8 mouse cellular contexts compared by ENCODE assay signal in genomic region chr13:64152671-64153082, GRCm38 (mm10). TPM values are rescaled to one million over a fixed set of nuclear protein-coding genes. Genes with fewer than 3 reads are reported as not detected.
DNase-seq lines count a peak whose midpoint lies in the region; ATAC-seq and TF ChIP-seq lines count a peak whose summit lies in the region.

No protein-coding gene starts in this region.

- H3K27ac ChIP-seq in heart, embryonic 15.5 days: peak overlapping the region; percentile 95
- H3K27ac ChIP-seq in ES-E14 (ENCODE audit: insufficient read depth, low read depth, low read length, poor library complexity, severe bottlenecking): peak overlapping the region; percentile 96
- peak overlapping the region; percentile 93 for H3K27ac ChIP-seq in forebrain, embryonic 11.5 days (ENCODE audit: low read depth, low read length)
- peak overlapping the region; percentile 48; the same call in 1 of the 2 replicates for H3K27ac ChIP-seq in midbrain, embryonic 16.5 days (ENCODE audit: low read length)

- H3K9ac ChIP-seq in heart, embryonic 15.5 days: peak overlapping the region; percentile 91
- H3K9ac ChIP-seq in ES-E14 (ENCODE audit: insufficient read depth, low read depth, low read length, poor library complexity, severe bottlenecking): peak overlapping the region; percentile 93
- H3K9ac ChIP-seq in forebrain, embryonic 11.5 days (ENCODE audit: low read length): peak overlapping the region; percentile 92
- H3K9ac ChIP-seq in midbrain, embryonic 16.5 days (ENCODE audit: low read depth, low read length): peak overlapping the region; percentile 59

- no peaks in the 10 kb centered on the region for H3K36me3 ChIP-seq in heart, embryonic 15.5 days
- H3K36me3 ChIP-seq in ES-E14 (ENCODE audit: control insufficient read depth, insufficient read depth, low read length, poor library complexity, severe bottlenecking): peaks cover 3% of the 10 kb centered on the region; the same call in 1 of the 2 replicates
- no peaks in the 10 kb centered on the region for H3K36me3 ChIP-seq in forebrain, embryonic 11.5 days (ENCODE audit: control insufficient read depth, insufficient read depth, low read length)
- H3K36me3 ChIP-seq in midbrain, embryonic 16.5 days (ENCODE audit: control insufficient read depth, insufficient read depth, low read length): no peaks in the 10 kb centered on the region

- H3K27me3 ChIP-seq in heart, embryonic 15.5 days: no peaks in the 10 kb centered on the region
- H3K27me3 ChIP-seq in forebrain, embryonic 11.5 days (ENCODE audit: control insufficient read depth, insufficient read depth, low read length): no peaks in the 10 kb centered on the region; the same call in 1 of the 2 replicates
- H3K27me3 ChIP-seq in midbrain, embryonic 16.5 days (ENCODE audit: control insufficient read depth, insufficient read depth, low read depth, low read length): no peaks in the 10 kb centered on the region

- no peaks in the 10 kb centered on the region for H3K9me3 ChIP-seq in heart, embryonic 15.5 days (replicated peaks)
- H3K9me3 ChIP-seq in ES-E14 (ENCODE audit: control insufficient read depth, insufficient read depth, low read depth, low read length): no peaks in the 10 kb centered on the region
- H3K9me3 ChIP-seq in forebrain, embryonic 11.5 days (ENCODE audit: control insufficient read depth, low read length): no peaks in the 10 kb centered on the region
- H3K9me3 ChIP-seq in midbrain, embryonic 16.5 days (replicated peaks; ENCODE audit: control insufficient read depth, low read length, poor library complexity, severe bottlenecking): no peaks in the 10 kb centered on the region

- DNase-seq in heart, adult 11 months: no peak
- DNase-seq in ES-E14 (ENCODE audit: low read depth, low spot score): no peak
- DNase-seq in forebrain, embryonic 11.5 days (ENCODE audit: low spot score): peak; percentile 81
- peak; percentile 53 to 63 for DNase-seq in left cerebral cortex, postnatal 25 days (ENCODE audit: low spot score in 2 of 2)
- DNase-seq in adrenal gland, postnatal 25 days: no peak
- no peak for DNase-seq in retina, postnatal 1 day

- H3K4me3 ChIP-seq in heart, embryonic 15.5 days: peak overlapping the region; percentile 98
- peak overlapping the region; percentile 90 to 94 for H3K4me3 ChIP-seq in ES-E14 (ENCODE audit: insufficient read depth in 1 of 2, low read depth in 1 of 2, low read length in 2 of 2, poor library complexity in 1 of 2, severe bottlenecking in 1 of 2)
- H3K4me3 ChIP-seq in forebrain, embryonic 11.5 days (ENCODE audit: low read depth, low read length): peak overlapping the region; percentile 93
- peak overlapping the region; percentile 80 for H3K4me3 ChIP-seq in midbrain, embryonic 16.5 days (ENCODE audit: low read depth, low read length)

- under 1% methylated on average over 58 of the region's 61 CpGs for WGBS in heart, embryonic 15.5 days
- under 1% methylated on average over 61 of the region's 61 CpGs for WGBS in forebrain, embryonic 11.5 days
- WGBS in midbrain, embryonic 16.5 days: under 1% methylated on average over 60 of the region's 61 CpGs

- peak; percentile 5 for ATAC-seq in heart, embryonic 15.5 days (replicated peaks; ENCODE audit: insufficient number of reproducible peaks, insufficient read depth, low FRiP score, low read depth)
- ATAC-seq in forebrain, embryonic 11.5 days (replicated peaks; ENCODE audit: low FRiP score): peak; percentile 46
- peak; percentile 78 for ATAC-seq in midbrain, embryonic 16.5 days

- peaks cover 30% of the 10 kb centered on the region for H3K4me1 ChIP-seq in heart, embryonic 15.5 days (replicated peaks)
- peaks cover 9 to 14% of the 10 kb centered on the region in 2 experiments; a peak in 2 of 4 replicates for H3K4me1 ChIP-seq in ES-E14 (ENCODE audit: control insufficient read depth in 2 of 2, insufficient read depth in 2 of 2, low read length in 2 of 2, poor library complexity in 1 of 2)
- H3K4me1 ChIP-seq in forebrain, embryonic 11.5 days (replicated peaks; ENCODE audit: control insufficient read depth, insufficient read depth, low read length): peaks cover 6% of the 10 kb centered on the region
- H3K4me1 ChIP-seq in midbrain, embryonic 16.5 days (ENCODE audit: control insufficient read depth, insufficient read depth, low read length): peaks cover 6% of the 10 kb centered on the region

- intact Hi-C loops in left cerebral cortex, postnatal 25 days (cut with DNase I): loop anchor here (1.0 to 10.0 kb wide), 2 partner anchors 9 to 282 kb away; partner anchors contain the start of genes Cdk20 and Habp4

- in situ Hi-C loops in ES-E14 (cut with MboI; ENCODE audit: low sequenced_read_pairs in 2 of 2, unreplicated experiment in 2 of 2): no loop called here

- peak overlapping the region; percentile 99 for H3K4me2 ChIP-seq in heart, embryonic 15.5 days
- H3K4me2 ChIP-seq in forebrain, embryonic 11.5 days (ENCODE audit: low read depth, low read length, severe bottlenecking): peak overlapping the region; percentile 87
- peak overlapping the region; percentile 88 for H3K4me2 ChIP-seq in midbrain, embryonic 16.5 days (ENCODE audit: low read length)

TF ChIP-seq in ES-E14, 5 proteins besides CTCF, POLR2A, EP300 and RAD21:
- TF ChIP-seq ZNF384 (IDR thresholded peaks at IDR 0.05; ENCODE audit: low read depth, low read length): no peak
- TF ChIP-seq MAFK (IDR thresholded peaks at IDR 0.05; ENCODE audit: insufficient read depth, low read depth, low read length): no peak
- TF ChIP-seq ZC3H11A (IDR thresholded peaks at IDR 0.05; ENCODE audit: borderline replicate concordance, low read depth, low read length): no peak
- no peak for TF ChIP-seq CHD2 (IDR thresholded peaks at IDR 0.05; ENCODE audit: low read depth, low read length)
- TF ChIP-seq HCFC1 (IDR thresholded peaks at IDR 0.05; ENCODE audit: borderline replicate concordance, insufficient read depth, low read length): no peak

RNA-seq across cellular contexts. Expression of gene Zfp367, which starts 0.3 kb away (rescaled TPM):
- polyA plus RNA-seq in heart, embryonic 15.5 days (2015; fragmentation: Nextera tagmentation; extraction: Ambion mirVana): 25.2 and 25.6 TPM in 2 replicates
- 18.0 and 24.8 TPM in 2 replicates for total RNA-seq in ES-E14 (2012; rRNA removed)
- 27.2 and 29.8 TPM in 2 replicates for polyA plus RNA-seq in forebrain, embryonic 11.5 days (2014; fragmentation: Nextera tagmentation; extraction: Ambion mirVana)
- total RNA-seq in left cerebral cortex, postnatal 25 days (2021): 10 to 100 TPM; 21.0 to 25.3 TPM
- 3.8 and 4.6 TPM in 2 replicates for polyA plus RNA-seq in midbrain, embryonic 16.5 days (2015; fragmentation: Nextera tagmentation; extraction: Ambion mirVana)
- total RNA-seq in adrenal gland, postnatal 25 days (2021): 33.6 and 39.7 TPM in 2 replicates

RNA-seq across cellular contexts. Expression of gene Habp4, which starts 8.9 kb away (rescaled TPM):
- polyA plus RNA-seq in heart, embryonic 15.5 days (2015; fragmentation: Nextera tagmentation; extraction: Ambion mirVana): 49.1 and 55.9 TPM in 2 replicates
- total RNA-seq in ES-E14 (2012; rRNA removed): 4.3 and 5.3 TPM in 2 replicates
- polyA plus RNA-seq in forebrain, embryonic 11.5 days (2014; fragmentation: Nextera tagmentation; extraction: Ambion mirVana): 20.4 and 22.5 TPM in 2 replicates
- 100 to 1,000 TPM; 185 to 191 TPM for total RNA-seq in left cerebral cortex, postnatal 25 days (2021)
- 34.7 and 41.9 TPM in 2 replicates for polyA plus RNA-seq in midbrain, embryonic 16.5 days (2015; fragmentation: Nextera tagmentation; extraction: Ambion mirVana)
- 30.9 and 34.2 TPM in 2 replicates for total RNA-seq in adrenal gland, postnatal 25 days (2021)

RNA-seq across cellular contexts. Expression of gene Slc35d2, which starts 23.5 kb away (rescaled TPM):
- 4.3 and 5.0 TPM in 2 replicates for polyA plus RNA-seq in heart, embryonic 15.5 days (2015; fragmentation: Nextera tagmentation; extraction: Ambion mirVana)
- 7.1 and 9.4 TPM in 2 replicates for total RNA-seq in ES-E14 (2012; rRNA removed)
- polyA plus RNA-seq in forebrain, embryonic 11.5 days (2014; fragmentation: Nextera tagmentation; extraction: Ambion mirVana): 2.2 and 3.1 TPM in 2 replicates
- under 1 TPM; 0.34 to 0.78 TPM for total RNA-seq in left cerebral cortex, postnatal 25 days (2021)
- polyA plus RNA-seq in midbrain, embryonic 16.5 days (2015; fragmentation: Nextera tagmentation; extraction: Ambion mirVana): 0.99 and 2.1 TPM in 2 replicates
- total RNA-seq in adrenal gland, postnatal 25 days (2021): 7.5 and 9.0 TPM in 2 replicates

Comparison
In these comparisons a context has a peak if more than half of its experiments do, and no peak if none do; other contexts are left out.
1. ATAC-seq: peak in every context shown above with its lines; median percentile 78 in midbrain, embryonic 16.5 days; 46 in forebrain, embryonic 11.5 days; 5 in heart, embryonic 15.5 days.
2. DNase-seq: peak in forebrain, embryonic 11.5 days (single experiment) and left cerebral cortex, postnatal 25 days (2 of 2); none in heart, adult 11 months (single experiment), ES-E14 (single experiment), adrenal gland, postnatal 25 days (single experiment) and retina, postnatal 1 day (single experiment).
3. Peak in every context shown above with its lines, with median percentiles within 50 percentile points of each other: H3K27ac ChIP-seq, H3K4me2 ChIP-seq, H3K4me3 ChIP-seq and H3K9ac ChIP-seq.